Mouse (Mus musculus): ENCODE results near the gene Dctn2.

Dctn2 gene

GRCm38 (mm10) chr10:127264336-127264735 is 1.8 kb upstream of the Dctn2 start:
- DNase-seq = no peak

GRCm38 (mm10) chr10:127264971-127265370 is 1.2 kb upstream of the Dctn2 start:
- DNase-seq = no peak

GRCm38 (mm10) chr10:127265727-127266111 is 449 bp upstream of the Dctn2 start:
- DNase-seq = peak in 1 of 2 experiments; percentile 34

GRCm38 (mm10) chr10:127267318-127267717 is 1.1 kb downstream of the Dctn2 start:
- DNase-seq = no peak

GRCm38 (mm10) chr10:127268401-127268800 is 2.2 kb downstream of the Dctn2 start:
- DNase-seq = no peak

GRCm38 (mm10) chr10:127269036-127269435 is 2.9 kb downstream of the Dctn2 start:
- DNase-seq = no peak

- no peak for DNase-seq
These were observed 3.7 kb downstream of the Dctn2 start for GRCm38 (mm10) chr10:127269884-127270283.

GRCm38 (mm10) chr10:127272371-127272770 is 6.2 kb downstream of the Dctn2 start:
- DNase-seq = no peak

GRCm38 (mm10) chr10:127274261-127275022 is 8.3 kb downstream of the Dctn2 start:
- DNase-seq = no peak

- DNase-seq = no peak
These were observed 13.6 kb downstream of the Dctn2 start for GRCm38 (mm10) chr10:127279730-127280129.

- no peak for DNase-seq
These were observed 15.1 kb downstream of the Dctn2 start for GRCm38 (mm10) chr10:127281316-127281715.

- no peak for DNase-seq
These were observed 16.6 kb downstream of the Dctn2 start for GRCm38 (mm10) chr10:127282620-127283215.

GRCm38 (mm10) chr10:127284105-127284622 is 18.0 kb downstream of the Dctn2 start:
- no peak for DNase-seq

GRCm38 (mm10) chr10:127284724-127285500 is 18.7 kb downstream of the Dctn2 start:
- DNase-seq = no peak

GRCm38 (mm10) chr10:127285644-127286043 is 19.5 kb downstream of the Dctn2 start:
- no peak for DNase-seq

- DNase-seq = no peak
These were observed 20.0 kb downstream of the Dctn2 start for GRCm38 (mm10) chr10:127286194-127286593.

- DNase-seq = no peak
These were observed 20.6 kb downstream of the Dctn2 start for GRCm38 (mm10) chr10:127286730-127287129.

GRCm38 (mm10) chr10:127287271-127287935 is 21.2 kb downstream of the Dctn2 start:
- no peak for DNase-seq

- DNase-seq = peak; percentile 25 to 32
These were observed 21.7 kb downstream of the Dctn2 start for GRCm38 (mm10) chr10:127287936-127288293.

GRCm38 (mm10) chr10:127288328-127288799 is 22.2 kb downstream of the Dctn2 start:
- DNase-seq = peak; percentile 63 to 65

- peak; percentile 94 to 96 for DNase-seq
These were observed 22.8 kb downstream of the Dctn2 start, which contains the start of gene Mbd6 for GRCm38 (mm10) chr10:127288800-127289572. Gene Mbd6 (minus strand): TSS chr10:127289018.

Data from lung, adult 18-20 months (tissue).